Mouse (Mus musculus) lung, embryonic 15.5 days (tissue): ENCODE results near the gene Gldc. TPM values are rescaled to one million over a fixed set of nuclear protein-coding genes. Genes with fewer than 3 reads are reported as not detected.

Source experiments
- ATAC-seq: fragments of 200-750 bp; cut with Nextera tagmentation; 2 replicates; pipeline ENCODE4 v1.8.0; 2017; ENCODE audit warnings: moderate number of reproducible peaks, borderline replicate concordance; ENCODE audit not compliant: low FRiP score, low TSS enrichment; ENCODE audit errors: extremely low read depth
- H3K27ac ChIP-seq: fragments of 300-500 bp; sonication (generic); 2 replicates; pipeline ENCODE4 v1.5.1; 2015; ENCODE audit warnings: moderate library complexity, mild to moderate bottlenecking, inconsistent platforms
- H3K27me3 ChIP-seq: fragments of 300-500 bp; sonication (generic); 2 replicates; pipeline ENCODE4 v1.6.1; 2015; ENCODE audit warnings: inconsistent platforms
- H3K36me3 ChIP-seq: fragments of 300-500 bp; sonication (generic); 2 replicates; pipeline ENCODE4 v1.6.1; 2015; ENCODE audit warnings: inconsistent platforms
- H3K4me1 ChIP-seq: fragments of 300-500 bp; sonication (generic); 2 replicates; pipeline ENCODE4 v1.6.1; 2015; ENCODE audit warnings: inconsistent platforms
- H3K4me2 ChIP-seq: fragments of 300-500 bp; sonication (generic); 2 replicates; pipeline ENCODE4 v1.6.1; 2015; ENCODE audit warnings: inconsistent platforms, mild to moderate bottlenecking, moderate library complexity
- H3K4me3 ChIP-seq: fragments of 300-500 bp; sonication (generic); 2 replicates; pipeline ENCODE4 v1.5.1; 2015; ENCODE audit warnings: mild to moderate bottlenecking, inconsistent platforms
- H3K9ac ChIP-seq: fragments of 300-500 bp; sonication (generic); 2 replicates; pipeline ENCODE4 v1.6.1; 2015; ENCODE audit warnings: inconsistent platforms
- H3K9me3 ChIP-seq: fragments of 300-500 bp; sonication (generic); 2 replicates; pipeline ENCODE4 v1.6.1; 2016; ENCODE audit warnings: inconsistent platforms
- WGBS: fragments of 180-500 bp; shearing (Covaris S2); methylation state at CpG from one replicate; pipeline ENCODE4 v1.1.7; 2015; 5-methylcytosine and 5-hydroxymethylcytosine counted together
- polyA plus RNA-seq: library from polyadenylated mRNA; unstranded; fragments of >200 nt; fragmentation: Nextera tagmentation; extraction: Ambion mirVana; gene quantifications from 2 replicates; pipeline ENCODE4 v1.2.1, GENCODE M21; 2015

The Gldc gene
- polyA plus RNA-seq, 1 experiment from 2014 or later, result 0.65 TPM

GRCm38 (mm10) chr19:30153729-30154128, 21.5 kb downstream of the Gldc start:
- Histone ChIP-seq H3K4me1 (no peaks in the 10 kb centered on the region), H3K4me2 (no peak overlapping the region)
- 69% methylated on average over 3 of the region's 3 CpGs for WGBS

GRCm38 (mm10) chr19:30151290-30151689, 23.9 kb downstream of the Gldc start:
- Histone ChIP-seq H3K9ac (no peak overlapping the region), H3K27ac (no peak overlapping the region), H3K4me3 (no peak overlapping the region), H3K27me3 (no peaks in the 10 kb centered on the region), H3K9me3 (no peaks in the 10 kb centered on the region), H3K36me3 (no peaks in the 10 kb centered on the region), H3K4me1 (no peaks in the 10 kb centered on the region), H3K4me2 (no peak overlapping the region)
- WGBS, result 86% methylated on average over 10 of the region's 10 CpGs
- no peak for ATAC-seq

More at GRCm38 (mm10) chr19:30153729-30154128, 21.5 kb downstream of the Gldc start:
- Histone ChIP-seq H3K27me3 (no peaks in the 10 kb centered on the region), H3K27ac (no peak overlapping the region), H3K9ac (no peak overlapping the region), H3K9me3 (no peaks in the 10 kb centered on the region), H3K36me3 (no peaks in the 10 kb centered on the region), H3K4me3 (no peak overlapping the region)
- ATAC-seq, result no peak

DNA sequence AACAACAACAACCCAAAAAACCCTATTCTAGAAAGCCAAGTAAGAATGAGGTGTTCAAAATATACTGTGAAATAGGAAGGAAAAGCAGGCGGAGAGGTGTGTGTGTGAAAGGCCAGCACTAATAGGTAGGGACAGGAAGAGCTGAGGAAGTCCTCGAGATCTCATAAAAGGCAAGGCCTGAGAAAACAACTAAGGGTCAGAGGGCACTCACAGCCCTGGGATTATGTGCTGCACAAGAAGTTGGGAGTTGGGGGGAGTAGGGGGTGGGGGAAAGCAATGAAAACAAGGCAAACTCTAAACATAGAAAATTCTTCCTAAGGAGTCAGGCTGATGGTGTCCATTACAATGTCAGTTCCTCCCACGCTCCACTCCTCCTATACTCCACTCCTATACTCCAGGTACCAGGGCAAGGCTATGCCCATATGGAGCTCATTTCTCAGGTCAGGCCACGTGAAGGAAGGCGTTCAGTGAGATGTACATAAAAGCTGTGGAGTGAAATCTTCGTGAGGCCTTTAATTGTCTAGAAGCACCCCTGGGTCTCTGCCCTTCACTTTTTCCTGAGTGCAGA, 25.9 kb downstream of the Gldc start:
- WGBS, result 60% methylated on average over 6 of the region's 6 CpGs
- H3K4me2 ChIP-seq, result no peak overlapping the region
- no peak overlapping the region for H3K4me3 ChIP-seq
- no peaks in the 10 kb centered on the region for H3K36me3 ChIP-seq
- no peak overlapping the region for H3K27ac ChIP-seq
- no peaks in the 10 kb centered on the region for H3K9me3 ChIP-seq
- no peak for ATAC-seq
- H3K27me3 ChIP-seq, result no peaks in the 10 kb centered on the region
- no peaks in the 10 kb centered on the region for H3K4me1 ChIP-seq
- H3K9ac ChIP-seq, result no peak overlapping the region

DNA sequence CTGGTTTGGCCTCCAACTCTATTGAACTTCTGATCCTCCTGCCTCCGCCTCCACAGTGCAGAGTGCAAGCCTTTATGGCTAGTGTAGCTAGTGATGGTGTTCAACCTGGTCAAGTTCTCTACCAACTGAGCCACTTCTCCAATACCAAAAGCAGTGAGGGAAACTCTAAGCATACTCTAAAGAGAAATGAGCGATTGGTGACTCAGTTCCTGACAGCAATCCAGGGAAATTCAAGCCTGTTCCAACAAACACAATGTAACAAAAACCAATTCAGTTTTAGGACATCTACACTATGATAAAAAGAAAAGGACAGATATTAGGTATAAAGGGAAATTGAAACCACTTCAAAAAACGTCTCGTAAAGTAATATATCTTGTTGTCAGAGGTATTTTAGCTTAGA, 27.9 kb downstream of the Gldc start:
- H3K4me1 ChIP-seq, result no peaks in the 10 kb centered on the region
- no peak overlapping the region for H3K9ac ChIP-seq
- H3K9me3 ChIP-seq, result no peaks in the 10 kb centered on the region
- H3K36me3 ChIP-seq, result no peaks in the 10 kb centered on the region
- ATAC-seq, result no peak
- WGBS, result 84% methylated on average over 4 of the region's 4 CpGs
- H3K27me3 ChIP-seq, result no peaks in the 10 kb centered on the region
- no peak overlapping the region for H3K4me3 ChIP-seq
- no peak overlapping the region for H3K4me2 ChIP-seq
- no peak overlapping the region for H3K27ac ChIP-seq

GRCm38 (mm10) chr19:30146761-30147160, 28.5 kb downstream of the Gldc start:
- Histone ChIP-seq H3K4me2 (no peak overlapping the region), H3K27ac (no peak overlapping the region), H3K4me1 (no peaks in the 10 kb centered on the region), H3K36me3 (no peaks in the 10 kb centered on the region), H3K27me3 (no peaks in the 10 kb centered on the region), H3K9me3 (no peaks in the 10 kb centered on the region), H3K9ac (no peak overlapping the region), H3K4me3 (no peak overlapping the region)
- 59% methylated on average over 6 of the region's 6 CpGs for WGBS
- ATAC-seq, result no peak

- 85% methylated on average over 4 of the region's 4 CpGs for WGBS
- Histone ChIP-seq H3K36me3 (no peaks in the 10 kb centered on the region), H3K4me3 (no peak overlapping the region)
Observed at GRCm38 (mm10) chr19:30145106-30145505, 30.1 kb downstream of the Gldc start.

DNA sequence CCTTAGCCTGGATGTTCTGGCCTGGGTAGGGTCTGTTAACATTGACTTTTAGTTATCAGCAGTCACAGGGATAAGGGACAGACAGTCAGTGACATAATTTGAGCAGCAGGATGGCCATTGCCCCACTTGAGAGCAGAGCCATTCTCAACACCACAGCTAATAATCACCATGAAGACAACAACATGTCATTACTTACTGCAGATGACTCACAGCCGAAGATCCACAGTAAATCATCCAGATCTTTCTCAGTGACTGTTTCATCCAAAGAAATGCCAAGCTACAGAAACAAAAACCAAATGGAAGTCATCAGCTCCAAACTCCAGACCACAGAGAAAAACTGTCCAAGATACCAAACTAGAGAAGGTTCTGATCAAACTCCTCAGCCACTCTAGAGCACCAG, 38.9 kb downstream of the Gldc start:
- Histone ChIP-seq H3K36me3 (no peaks in the 10 kb centered on the region), H3K4me2 (no peak overlapping the region), H3K4me1 (no peaks in the 10 kb centered on the region), H3K27me3 (no peaks in the 10 kb centered on the region), H3K4me3 (no peak overlapping the region), H3K9ac (no peak overlapping the region), H3K27ac (no peak overlapping the region), H3K9me3 (no peaks in the 10 kb centered on the region)
- peak; percentile 31; the same call in 1 of the 2 replicates for ATAC-seq
- 43% methylated on average over 1 of the region's 1 CpGs for WGBS

More at GRCm38 (mm10) chr19:30145106-30145505, 30.1 kb downstream of the Gldc start:
- H3K4me2 ChIP-seq, result no peak overlapping the region
- H3K27ac ChIP-seq, result no peak overlapping the region
- no peak for ATAC-seq
- H3K9me3 ChIP-seq, result no peaks in the 10 kb centered on the region
- no peaks in the 10 kb centered on the region for H3K4me1 ChIP-seq
- H3K9ac ChIP-seq, result no peak overlapping the region
- no peaks in the 10 kb centered on the region for H3K27me3 ChIP-seq

GRCm38 (mm10) chr19:30128177-30128576, 47.1 kb downstream of the Gldc start:
- ATAC-seq, result no peak
- Histone ChIP-seq H3K4me1 (no peaks in the 10 kb centered on the region), H3K9me3 (no peaks in the 10 kb centered on the region), H3K4me3 (no peak overlapping the region), H3K4me2 (no peak overlapping the region), H3K36me3 (no peaks in the 10 kb centered on the region), H3K27ac (no peak overlapping the region), H3K9ac (no peak overlapping the region), H3K27me3 (no peaks in the 10 kb centered on the region)
- WGBS, result 52% methylated on average over 4 of the region's 4 CpGs

- H3K4me3 ChIP-seq, result no peak overlapping the region
- H3K4me1 ChIP-seq, result no peaks in the 10 kb centered on the region
- no peak for ATAC-seq
- no peaks in the 10 kb centered on the region for H3K36me3 ChIP-seq
- 62% methylated on average over 7 of the region's 7 CpGs for WGBS
- H3K9me3 ChIP-seq, result no peaks in the 10 kb centered on the region
- H3K4me2 ChIP-seq, result no peak overlapping the region
- no peaks in the 10 kb centered on the region for H3K27me3 ChIP-seq
- no peak overlapping the region for H3K9ac ChIP-seq
- H3K27ac ChIP-seq, result no peak overlapping the region
Observed at GRCm38 (mm10) chr19:30125670-30126059, 49.6 kb downstream of the Gldc start.

DNA sequence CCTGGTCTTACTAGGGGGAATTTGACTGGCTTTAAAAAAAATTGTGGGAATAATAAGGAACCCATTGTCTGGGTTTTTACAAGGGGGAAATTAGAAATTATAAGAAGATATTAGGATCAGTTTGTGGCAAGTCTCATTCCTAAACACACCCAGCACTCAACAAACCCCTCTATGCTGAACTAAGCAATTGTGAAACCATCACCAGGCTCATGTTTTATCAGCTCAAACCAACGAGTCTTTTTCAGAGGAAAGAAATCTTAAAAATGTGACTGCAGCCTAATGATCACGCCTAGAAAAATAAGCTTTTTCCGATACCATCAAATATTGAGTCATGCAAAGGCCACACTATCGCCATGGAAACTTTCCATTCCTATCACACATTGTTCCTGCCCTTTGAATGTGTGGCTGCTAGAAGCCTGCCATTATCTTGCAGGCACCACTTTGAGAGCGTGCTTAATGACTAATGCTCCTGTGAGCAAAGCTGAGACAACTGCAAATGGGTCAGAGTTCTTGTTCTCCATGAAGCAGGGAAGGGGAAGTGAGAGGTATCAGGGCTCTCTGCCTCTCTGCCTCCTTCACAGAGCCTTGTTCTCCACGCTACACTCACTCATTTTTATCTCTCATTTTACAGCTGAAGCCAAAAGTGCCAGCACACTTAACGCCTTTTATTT, 50.1 kb downstream of the Gldc start:
- no peak for ATAC-seq

DNA sequence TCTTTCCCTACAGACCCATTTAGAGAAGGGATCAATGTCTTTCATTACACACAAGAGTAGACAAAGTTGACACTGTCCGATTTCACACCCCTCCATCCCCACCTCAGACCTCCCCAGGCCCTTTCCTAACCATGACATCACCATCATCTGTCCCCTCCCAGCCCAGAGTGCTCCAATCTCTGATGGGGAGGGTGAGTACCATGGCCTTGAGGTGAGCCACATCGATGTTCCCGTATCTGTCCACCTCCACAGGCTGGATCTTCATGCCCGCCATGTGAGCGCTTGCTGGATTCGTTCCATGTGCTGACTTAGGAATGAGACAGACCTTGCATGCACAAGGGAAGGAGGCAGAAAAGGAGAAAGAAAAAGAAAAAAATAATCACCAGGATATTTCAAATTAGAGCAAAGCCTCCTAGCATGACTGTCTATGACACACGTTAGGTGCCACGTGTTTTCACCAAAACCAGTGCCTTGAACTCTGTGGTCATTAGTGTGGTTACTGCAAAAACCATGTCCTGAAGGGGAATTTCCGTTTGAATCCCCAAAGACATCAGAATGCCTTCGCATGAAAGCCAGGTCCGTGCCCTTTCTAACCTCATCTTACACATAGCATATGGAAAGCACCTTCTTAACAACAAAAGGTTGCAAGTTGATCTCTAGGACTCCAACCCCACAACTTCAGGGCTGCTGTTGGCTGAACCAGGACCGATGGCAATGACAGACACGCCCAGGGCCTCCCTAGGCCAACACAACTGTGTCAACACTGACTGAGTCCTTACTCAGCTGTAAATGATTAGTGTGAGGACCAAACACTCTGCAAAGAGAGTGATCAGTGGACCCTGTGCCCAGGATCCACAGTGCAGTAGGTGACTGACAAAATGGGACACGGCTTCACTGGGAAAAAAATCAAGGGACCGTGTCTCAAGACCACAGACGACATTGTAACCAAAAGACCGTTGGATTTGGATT, 56.6 kb downstream of the Gldc start:
- Histone ChIP-seq H3K36me3 (no peaks in the 10 kb centered on the region), H3K4me1 (peaks cover 8% of the 10 kb centered on the region; the same call in 1 of the 2 replicates), H3K4me2 (no peak overlapping the region), H3K27ac (no peak overlapping the region), H3K27me3 (no peaks in the 10 kb centered on the region), H3K4me3 (no peak overlapping the region), H3K9me3 (no peaks in the 10 kb centered on the region), H3K9ac (no peak overlapping the region)
- ATAC-seq, result no peak
- 79% methylated on average over 17 of the region's 17 CpGs for WGBS

More for the DNA sequence above, 50.1 kb downstream of the Gldc start:
- no peak overlapping the region for H3K9ac ChIP-seq
- H3K4me2 ChIP-seq, result no peak overlapping the region
- no peak overlapping the region for H3K4me3 ChIP-seq
- no peaks in the 10 kb centered on the region for H3K4me1 ChIP-seq
- no peak overlapping the region for H3K27ac ChIP-seq
- no peaks in the 10 kb centered on the region for H3K36me3 ChIP-seq
- 24% methylated on average over 7 of the region's 7 CpGs for WGBS
- no peaks in the 10 kb centered on the region for H3K9me3 ChIP-seq
- no peaks in the 10 kb centered on the region for H3K27me3 ChIP-seq

- no peaks in the 10 kb centered on the region for H3K27me3 ChIP-seq
- H3K36me3 ChIP-seq, result no peaks in the 10 kb centered on the region
- no peak for ATAC-seq
- H3K4me2 ChIP-seq, result no peak overlapping the region
- no peak overlapping the region for H3K9ac ChIP-seq
- peaks cover 8% of the 10 kb centered on the region; the same call in 1 of the 2 replicates for H3K4me1 ChIP-seq
- H3K27ac ChIP-seq, result no peak overlapping the region
- 52% methylated on average over 9 of the region's 9 CpGs for WGBS
- H3K9me3 ChIP-seq, result no peaks in the 10 kb centered on the region
- H3K4me3 ChIP-seq, result no peak overlapping the region
Observed at GRCm38 (mm10) chr19:30117775-30118174, 57.5 kb downstream of the Gldc start.
